ENCODE assay signal across 12 mouse cellular contexts in genomic region chr1:75869414-75869813, GRCm38 (mm10).
"Had no signal": no experiment of that assay in that cellular context is flagged by ENCODE, and none has a peak within 500 bp of the region (broad histone marks: within the 10 kb centered on the region; RNA-seq: fewer than 3 reads in every experiment).

No protein-coding gene starts in this region.

- ATAC-seq: liver, postnatal 0 days; lung, postnatal 0 days; midbrain, embryonic 13.5 days; midbrain, embryonic 15.5 days had no signal

- DNase-seq: liver, postnatal 0 days; lung, adult 2 months; lung, postnatal 14 days; lung, postnatal 36 days; right cerebral cortex, postnatal 25 days; spleen, adult 18-20 months; thymus, adult 2 months; thymus, postnatal 25 days; thymus, postnatal 4 days had no signal
